Mouse (Mus musculus) CH12.LX (cell line): ENCODE data around the gene Tsc1. TPM values are rescaled to one million over a fixed set of nuclear protein-coding genes. Genes with fewer than 3 reads are reported as not detected.

Experiments used
- DNase-seq: peaks from one replicate; pipeline ENCODE4 v3.0.0-alpha.2; 2013; ENCODE audit errors: extremely low read depth
- H3K27ac ChIP-seq: 2 replicates; pipeline ENCODE4 v1.5.1; 2012; ENCODE audit warnings: low read depth, mild to moderate bottlenecking, control low read depth, moderate library complexity; ENCODE audit not compliant: insufficient read depth
- H3K27me3 ChIP-seq: replicated peaks from 2 replicates; pipeline ENCODE3; 2012; ENCODE audit warnings: inconsistent platforms
- H3K36me3 ChIP-seq, 2 experiments: replicated peaks in 1 of 2; 2 replicates each; pipeline versions ENCODE3 to v1.6.1; 2012; ENCODE audit warnings: inconsistent platforms in 1 of 2, low read length in 1 of 2, mild to moderate bottlenecking in 1 of 2, mixed read lengths in 1 of 2, moderate library complexity in 1 of 2; ENCODE audit not compliant: control insufficient read depth in 1 of 2, insufficient read depth in 1 of 2
- H3K4me1 ChIP-seq, 2 experiments: 2 replicates each; pipeline ENCODE4 v1.6.1; 2012; ENCODE audit warnings: inconsistent platforms in 1 of 2, moderate library complexity in 1 of 2; ENCODE audit not compliant: insufficient read depth in 2 of 2, control insufficient read depth in 1 of 2
- H3K4me2 ChIP-seq: 2 replicates; pipeline ENCODE4 v1.6.1; 2012; ENCODE audit warnings: low read depth, mild to moderate bottlenecking, control low read depth; ENCODE audit not compliant: poor library complexity, insufficient read depth, severe bottlenecking
- H3K4me3 ChIP-seq, 3 experiments: fragments of 150-350 bp in 1 of 3; sonication (generic) in 1 of 3; replicated peaks in 1 of 3; 2 replicates each; pipeline versions ENCODE3 to v1.5.1; 2011 to 2012; ENCODE audit warnings: low read depth in 2 of 3, low read length in 2 of 3, mild to moderate bottlenecking in 2 of 3, moderate library complexity in 2 of 3, control low read depth in 1 of 3, improper control_type of control experiment in 1 of 3, inconsistent platforms in 1 of 3, mixed read lengths in 1 of 3; ENCODE audit not compliant: poor library complexity in 1 of 3
- H3K79me2 ChIP-seq: replicated peaks from 2 replicates; pipeline ENCODE4 v1.6.1; 2012; ENCODE audit warnings: mild to moderate bottlenecking, moderate library complexity; ENCODE audit not compliant: control insufficient read depth, poor library complexity, insufficient read depth, severe bottlenecking; ENCODE audit errors: extremely low read depth
- H3K9ac ChIP-seq: 2 replicates; pipeline ENCODE4 v1.6.1; 2012; ENCODE audit warnings: low read depth, mild to moderate bottlenecking, control low read depth, moderate library complexity; ENCODE audit not compliant: insufficient read depth
- H3K9me3 ChIP-seq: replicated peaks from 2 replicates; pipeline ENCODE3; 2012; ENCODE audit warnings: low read length, inconsistent platforms, mixed read lengths
- BHLHE40 ChIP-seq: IDR thresholded peaks from 2 replicates; pipeline ENCODE4 v1.6.1; 2011; ENCODE audit warnings: mild to moderate bottlenecking, low read depth, low read length, improper control_type of control experiment
- CTCF ChIP-seq, 2 experiments: IDR thresholded peaks in 1 of 2; conservative IDR thresholded peaks in 1 of 2; 2 replicates each; pipeline ENCODE4 v1.5.1; 2011 to 2012; ENCODE audit warnings: low read depth in 2 of 2, low read length in 2 of 2, improper control_type of control experiment in 1 of 2, inconsistent platforms in 1 of 2, mild to moderate bottlenecking in 1 of 2, moderate library complexity in 1 of 2
- GABPA ChIP-seq: IDR thresholded peaks from 2 replicates; pipeline ENCODE4 v1.6.1; 2012; ENCODE audit warnings: low read depth, low read length, improper control_type of control experiment, inconsistent platforms; ENCODE audit not compliant: insufficient replicate concordance
- HCFC1 ChIP-seq: IDR thresholded peaks from 2 replicates; pipeline ENCODE4 v1.6.1; 2012; ENCODE audit warnings: low read depth, mild to moderate bottlenecking, inconsistent platforms, low read length, improper control_type of control experiment
- IRF4 ChIP-seq: IDR thresholded peaks from 2 replicates; pipeline ENCODE4 v1.6.1; 2014; ENCODE audit warnings: low read depth, mild to moderate bottlenecking, inconsistent platforms, low read length, improper control_type of control experiment
- JUN ChIP-seq: IDR thresholded peaks from 2 replicates; pipeline ENCODE4 v1.6.1; 2011; ENCODE audit warnings: low read depth, mild to moderate bottlenecking, low read length, improper control_type of control experiment, moderate library complexity; ENCODE audit not compliant: insufficient read depth
- MAFK ChIP-seq: IDR thresholded peaks from 2 replicates; pipeline ENCODE4 v1.6.1; 2011; ENCODE audit warnings: low read length, improper control_type of control experiment; ENCODE audit not compliant: insufficient replicate concordance
- MAZ ChIP-seq: IDR thresholded peaks from 2 replicates; pipeline ENCODE4 v1.6.1; 2012; ENCODE audit warnings: low read depth, mild to moderate bottlenecking, inconsistent platforms, low read length, improper control_type of control experiment, moderate library complexity
- MEF2A ChIP-seq: IDR thresholded peaks from 2 replicates; pipeline ENCODE4 v1.6.1; 2014; ENCODE audit warnings: low read depth, mild to moderate bottlenecking, inconsistent platforms, low read length, improper control_type of control experiment, borderline replicate concordance
- MYC ChIP-seq: IDR thresholded peaks from 2 replicates; pipeline ENCODE4 v1.6.1; 2011; ENCODE audit warnings: low read depth, mild to moderate bottlenecking, improper control_type of control experiment, low read length
- RAD21 ChIP-seq: IDR thresholded peaks from 2 replicates; pipeline ENCODE4 v1.6.1; 2011; ENCODE audit warnings: low read depth, mild to moderate bottlenecking, low read length, improper control_type of control experiment, moderate library complexity
- SMC3 ChIP-seq: IDR thresholded peaks from 2 replicates; pipeline ENCODE4 v1.6.1; 2011; ENCODE audit warnings: low read depth, low read length, improper control_type of control experiment
- TBP ChIP-seq: conservative IDR thresholded peaks from 2 replicates; pipeline ENCODE4 v1.6.1; 2011; ENCODE audit warnings: low read depth, low read length, improper control_type of control experiment
- TCF12 ChIP-seq: IDR thresholded peaks from 2 replicates; pipeline ENCODE4 v1.6.1; 2014; ENCODE audit warnings: low read depth, mild to moderate bottlenecking, inconsistent platforms, low read length, improper control_type of control experiment
- UBTF ChIP-seq: IDR thresholded peaks from 2 replicates; pipeline ENCODE4 v1.6.1; 2012; ENCODE audit warnings: low read depth, mild to moderate bottlenecking, inconsistent platforms, low read length, improper control_type of control experiment, moderate library complexity
- USF1 ChIP-seq: IDR thresholded peaks from 2 replicates; pipeline ENCODE4 v1.6.1; 2014; ENCODE audit warnings: low read depth, mild to moderate bottlenecking, inconsistent platforms, low read length, improper control_type of control experiment
- USF2 ChIP-seq: conservative IDR thresholded peaks from 2 replicates; pipeline ENCODE4 v1.6.1; 2011; ENCODE audit warnings: low read depth, low read length, improper control_type of control experiment
- dilution Hi-C: fragments of 300-500 bp; cut with MboI; formaldehyde crosslinking; loops from 2 replicates; pipeline ENCODE4 v1.14.3; 2020; ENCODE audit warnings: low sequenced_read_pairs; ENCODE audit not compliant: extremely low pct_unique_long_range_greater_than_20kb, extremely low pct_ligation_motif_present
- in situ Hi-C: fragments of 300-500 bp; cut with MboI; formaldehyde crosslinking; loops from 3 replicates; pipeline ENCODE4 v1.14.3; 2019; ENCODE audit warnings: low sequenced_read_pairs, low pct_ligation_motif_present, low pct_unique_long_range_greater_than_20kb, mixed read lengths
- polyA plus RNA-seq: library from polyadenylated mRNA; unstranded; fragments of >175 nt; gene quantifications from 2 replicates; pipeline ENCODE4 v1.2.1, GENCODE M21; 2012; ENCODE audit warnings: low read depth; ENCODE audit not compliant: insufficient read length
- total RNA-seq, 2 experiments: library from RNA; depleted of rRNA; stranded (reverse); fragments of 300-350 nt in 1 of 2; fragments of >200 nt in 1 of 2; gene quantifications; 2 replicates each; pipeline ENCODE4 v1.2.3; 2012 to 2014

Tsc1 gene
- total and polyA plus RNA-seq, 3 experiments = 8.1 to 13.4 (median 9.5) TPM

DNA sequence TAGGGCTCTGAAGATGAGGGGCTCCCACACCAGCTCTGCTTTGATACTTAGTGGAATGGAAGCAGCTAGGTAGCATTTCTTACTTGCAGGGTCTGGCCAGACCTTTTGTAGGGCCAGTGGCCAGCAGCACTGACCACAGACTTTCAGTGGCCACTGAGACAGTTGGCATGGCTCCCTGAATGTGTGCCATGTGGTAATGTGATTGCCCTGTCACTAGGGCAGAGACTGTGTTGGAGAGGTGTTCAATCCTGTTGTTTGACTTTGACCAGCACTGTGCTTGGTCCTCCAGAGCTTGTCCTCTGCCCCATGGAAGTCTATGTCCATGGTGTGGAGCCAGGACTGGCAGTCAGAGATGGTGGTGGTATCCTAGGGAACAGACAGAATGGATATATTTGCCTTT, 9.5 kb downstream of the Tsc1 start:
- Histone ChIP-seq H3K36me3 (peaks cover 0 to 22% of the 10 kb centered on the region in 2 experiments), H3K4me2 (no peak overlapping the region), H3K27me3 (no peaks in the 10 kb centered on the region), H3K9ac (no peak overlapping the region), H3K4me1 (peaks cover 0 to 20% of the 10 kb centered on the region in 2 experiments; a peak in 2 of 4 replicates), H3K9me3 (no peaks in the 10 kb centered on the region), H3K79me2 (peaks cover 3% of the 10 kb centered on the region; the same call in 1 of the 2 replicates), H3K27ac (no peak overlapping the region), H3K4me3 (no peak overlapping the region)
- TF ChIP-seq MAZ (no peak), TBP (no peak), MAFK (no peak), IRF4 (no peak), GABPA (no peak)
- in situ Hi-C loops = no loop called here
- no peak for DNase-seq
- dilution Hi-C loops = no loop called here

DNA sequence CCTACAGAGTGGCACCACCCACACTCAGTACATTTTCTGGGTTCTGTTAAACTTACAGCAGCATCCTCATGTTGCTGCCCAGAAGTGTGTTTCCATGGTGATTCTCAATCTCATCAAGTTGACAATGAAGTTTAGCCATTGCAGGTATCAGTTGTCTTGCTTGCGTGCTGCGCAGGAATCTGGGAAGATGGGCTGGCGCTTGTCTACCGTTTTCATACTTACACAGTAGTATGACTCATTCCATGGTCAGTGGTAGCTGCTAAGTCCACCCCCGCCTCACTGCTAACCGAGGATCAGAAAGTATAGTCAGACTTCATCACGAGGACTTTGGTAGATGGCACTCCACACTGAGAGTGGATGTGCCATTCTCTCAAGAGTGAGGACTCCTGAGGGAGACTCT, 12.3 kb downstream of the Tsc1 start:
- Histone ChIP-seq H3K4me3 (no peak overlapping the region), H3K9ac (no peak overlapping the region), H3K9me3 (no peaks in the 10 kb centered on the region), H3K27ac (no peak overlapping the region)
- in situ Hi-C loops = no loop called here
- DNase-seq = no peak
- TF ChIP-seq JUN (no peak), USF1 (no peak), USF2 (no peak), MAZ (no peak), HCFC1 (no peak), MEF2A (no peak), CTCF (conservative IDR thresholded peaks at IDR 0.05 in 1 of 2, IDR thresholded peaks at IDR 0.05 in 1 of 2; ENCODE audit: low read depth in 2 of 2, low read length in 2 of 2) (no peak), MYC (no peak), UBTF (no peak), TCF12 (no peak)
- TF ChIP-seq, all 38 proteins: peak for 0
- Histone ChIP-seq H3K36me3 (peaks cover 7 to 41% of the 10 kb centered on the region in 2 experiments), H3K4me2 (no peak overlapping the region), H3K79me2 (no peaks in the 10 kb centered on the region), H3K27me3 (no peaks in the 10 kb centered on the region), H3K4me1 (peaks cover 0 to 22% of the 10 kb centered on the region in 2 experiments; a peak in 1 of 4 replicates)
- dilution Hi-C loops = no loop called here

DNA sequence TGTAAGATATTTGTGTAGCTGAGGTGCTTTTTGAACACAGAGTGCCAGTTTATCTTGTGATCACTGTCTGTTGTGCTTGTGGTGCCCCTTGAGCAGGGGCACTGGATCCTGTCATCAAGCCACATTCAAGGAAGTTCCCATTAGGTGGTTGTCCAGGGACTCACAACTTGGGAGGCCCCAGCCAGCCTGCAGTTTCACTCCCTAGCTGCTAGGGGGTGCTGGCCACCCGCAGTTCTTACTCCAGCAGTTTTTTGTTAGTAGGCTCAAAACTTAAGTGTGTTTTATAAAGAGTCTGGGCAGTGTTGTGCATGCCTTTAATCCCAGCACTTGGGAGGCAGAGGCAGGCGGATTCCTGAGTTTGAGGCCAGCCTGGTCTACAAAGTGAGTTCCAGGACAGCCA, 13.3 kb downstream of the Tsc1 start:
- dilution Hi-C loops = no loop called here

More for the DNA sequence above, 13.3 kb downstream of the Tsc1 start:
- H3K27me3 ChIP-seq = no peaks in the 10 kb centered on the region
- H3K9me3 ChIP-seq = no peaks in the 10 kb centered on the region
- no peak for TF ChIP-seq JUN
- TF ChIP-seq BHLHE40 = no peak
- TF ChIP-seq SMC3 = peak; percentile 57
- peak; percentile 33 to 76 for TF ChIP-seq CTCF (conservative IDR thresholded peaks at IDR 0.05 in 1 of 2, IDR thresholded peaks at IDR 0.05 in 1 of 2; ENCODE audit: low read depth in 2 of 2, low read length in 2 of 2)
- TF ChIP-seq TCF12 = no peak
- peak; percentile 64 for TF ChIP-seq RAD21
- DNase-seq = peak; percentile 52
- H3K4me3 ChIP-seq = no peak overlapping the region
- no peak overlapping the region for H3K4me2 ChIP-seq
- H3K36me3 ChIP-seq = peaks cover 10 to 49% of the 10 kb centered on the region in 2 experiments
- no peaks in the 10 kb centered on the region for H3K79me2 ChIP-seq
- no peak overlapping the region for H3K27ac ChIP-seq
- peaks cover 0 to 22% of the 10 kb centered on the region in 2 experiments; a peak in 1 of 4 replicates for H3K4me1 ChIP-seq
- in situ Hi-C loops = no loop called here
- H3K9ac ChIP-seq = no peak overlapping the region
